Mouse (Mus musculus) bone marrow macrophage, adult 2 months (primary cell): ENCODE results near the gene Klhdc8a. TPM values are rescaled to one million over a fixed set of nuclear protein-coding genes. Genes with fewer than 3 reads are reported as not detected.

Source experiments
- H3K27ac ChIP-seq: 2 replicates; pipeline ENCODE4 v1.5.1; 2012; ENCODE audit warnings: low read depth, low read length; ENCODE audit not compliant: insufficient read depth
- H3K4me1 ChIP-seq: 2 replicates; pipeline ENCODE4 v1.6.1; 2012; ENCODE audit warnings: low read length; ENCODE audit not compliant: control insufficient read depth, insufficient read depth
- H3K4me3 ChIP-seq: 2 replicates; pipeline ENCODE4 v1.5.1; 2012; ENCODE audit warnings: mild to moderate bottlenecking, low read length, moderate library complexity; ENCODE audit not compliant: insufficient read depth
- CTCF ChIP-seq: IDR thresholded peaks from 2 replicates; pipeline ENCODE4 v1.5.1; 2012; ENCODE audit warnings: low read depth, mild to moderate bottlenecking, low read length, moderate library complexity
- POLR2A ChIP-seq: IDR thresholded peaks from 2 replicates; pipeline ENCODE4 v1.6.1; 2012; ENCODE audit warnings: mild to moderate bottlenecking, low read depth, low read length, borderline replicate concordance
- polyA plus RNA-seq: library from polyadenylated mRNA; stranded (reverse); fragments of >200 nt; gene quantifications from 2 replicates; pipeline ENCODE4 v1.2.4, GENCODE M21; 2012; ENCODE audit not compliant: missing spikeins, insufficient read depth, insufficient read length

Klhdc8a gene
- polyA plus RNA-seq, 1 experiment: not detected

GRCm38 (mm10) chr1:132354234-132354633 is 55.8 kb downstream of the Klhdc8a start:
- TF ChIP-seq CTCF: no peak
- no peak for TF ChIP-seq POLR2A
- H3K4me1 ChIP-seq: peaks cover 3% of the 10 kb centered on the region; the same call in 1 of the 2 replicates
- H3K27ac ChIP-seq: no peak overlapping the region
- H3K4me3 ChIP-seq: no peak overlapping the region

GRCm38 (mm10) chr1:132355162-132355601 is 56.8 kb downstream of the Klhdc8a start:
- no peak overlapping the region for H3K4me3 ChIP-seq
- H3K4me1 ChIP-seq: peaks cover 3% of the 10 kb centered on the region; the same call in 1 of the 2 replicates
- no peak for TF ChIP-seq CTCF
- no peak for TF ChIP-seq POLR2A
- no peak overlapping the region for H3K27ac ChIP-seq

GRCm38 (mm10) chr1:132355841-132356242 is 57.4 kb downstream of the Klhdc8a start:
- TF ChIP-seq POLR2A: no peak
- peak; percentile 89 for TF ChIP-seq CTCF
- Histone ChIP-seq H3K4me1 (peaks cover 3% of the 10 kb centered on the region; the same call in 1 of the 2 replicates), H3K27ac (no peak overlapping the region), H3K4me3 (no peak overlapping the region)

GRCm38 (mm10) chr1:132356841-132357240 is 58.4 kb downstream of the Klhdc8a start:
- Histone ChIP-seq H3K27ac (no peak overlapping the region), H3K4me1 (peaks cover 3% of the 10 kb centered on the region; the same call in 1 of the 2 replicates), H3K4me3 (no peak overlapping the region)
- TF ChIP-seq POLR2A: no peak
- TF ChIP-seq CTCF: no peak

Other genes starting within 250 kb of the Klhdc8a start
- not detected in 2 replicates for gene Mfsd4a, start 230.6 kb upstream of the Klhdc8a start, polyA plus RNA-seq
- 56.1 and 65.3 TPM in 2 replicates for gene Cdk18, start 158.9 kb upstream of the Klhdc8a start, polyA plus RNA-seq
- gene Lemd1, start 107.2 kb upstream of the Klhdc8a start, polyA plus RNA-seq: not detected in 2 replicates
- not detected in 2 replicates for gene AC124108.1, start 107.2 kb upstream of the Klhdc8a start, polyA plus RNA-seq
- gene Gm10188, start 68.9 kb upstream of the Klhdc8a start, polyA plus RNA-seq: not detected in 2 replicates
- gene Nuak2, start 17.5 kb downstream of the Klhdc8a start, polyA plus RNA-seq: 22.6 and 24.5 TPM in 2 replicates
- 9.3 and 11.2 TPM in 2 replicates for gene Tmcc2, start 92.7 kb downstream of the Klhdc8a start, polyA plus RNA-seq
- 24.1 and 26.8 TPM in 2 replicates for gene Dstyk, start 118.9 kb downstream of the Klhdc8a start, polyA plus RNA-seq
- 45.1 and 46.2 TPM in 2 replicates for gene Rbbp5, start 178.7 kb downstream of the Klhdc8a start, polyA plus RNA-seq
- 11.9 and 13.0 TPM in 2 replicates for gene Tmem81, start 207.6 kb downstream of the Klhdc8a start, polyA plus RNA-seq
- gene Cntn2, start 244.6 kb downstream of the Klhdc8a start, polyA plus RNA-seq: not detected in 2 replicates